Mouse (Mus musculus) MN1 (cell line): ENCODE measurements at regions not wholly inside any gene's neighbourhood (a gene's known extent, or its start where the extent isn't known, plus 50 kb on each side); places are given as distances from the start of the nearest gene placed in this dataset.

Source experiments
- DNase-seq: peaks from one replicate; pipeline ENCODE4 v3.0.0-alpha.2; 2016; ENCODE audit warnings: low spot score

DNA sequence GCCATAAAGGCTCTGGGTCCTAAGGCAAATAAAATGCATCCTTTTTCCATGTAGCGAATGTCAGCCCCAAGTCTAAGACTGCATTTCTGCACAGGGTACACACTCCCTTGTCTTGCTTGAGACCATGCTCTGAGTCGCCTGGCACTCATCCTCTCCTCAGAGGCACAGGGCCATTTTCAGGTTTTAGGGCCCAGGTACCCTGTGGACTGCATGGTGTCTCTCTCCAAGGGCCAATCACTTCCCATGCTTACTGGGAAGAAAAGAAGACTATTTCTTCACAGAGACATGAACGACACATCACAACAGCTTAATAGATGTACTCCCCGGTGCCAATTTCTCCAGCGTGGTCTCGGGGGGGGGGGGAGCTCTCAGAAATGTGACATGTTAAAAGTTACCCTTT lies 434.5 kb upstream of the Cdh4 start:
- no peak for DNase-seq

DNA sequence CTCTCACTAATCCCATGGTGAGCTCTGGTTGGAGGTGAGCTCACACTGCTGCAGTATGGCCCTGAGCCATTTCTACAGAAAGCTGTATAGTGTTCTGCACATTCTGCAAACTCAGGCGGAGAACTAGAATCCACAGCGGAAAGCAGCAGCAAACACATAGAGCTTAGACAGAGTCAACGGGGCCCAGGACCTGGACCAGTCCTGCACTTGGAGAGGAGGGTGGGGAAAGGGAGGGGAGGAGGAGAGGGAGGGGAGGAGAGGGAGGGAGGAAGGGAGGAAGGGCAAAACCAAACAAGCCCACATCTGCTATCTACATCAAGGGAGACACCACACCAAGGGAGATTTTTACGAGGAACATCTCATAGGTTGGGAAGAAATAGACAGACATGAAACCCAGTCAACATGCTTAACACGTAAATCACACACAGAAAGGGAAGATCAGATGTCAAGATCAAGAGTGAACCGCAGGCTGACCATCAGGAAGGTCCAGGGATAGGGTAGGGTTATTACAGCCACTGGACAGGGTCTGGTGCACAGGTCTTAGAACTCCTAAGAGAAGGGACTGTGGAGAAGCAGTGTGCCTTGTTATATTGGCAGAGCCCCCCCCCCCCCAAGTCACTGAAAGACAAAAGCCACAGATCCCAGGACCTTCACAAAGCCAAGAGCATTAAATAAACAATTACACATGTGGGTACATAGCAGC lies 428.2 kb upstream of the Cdh4 start:
- DNase-seq = no peak

DNA sequence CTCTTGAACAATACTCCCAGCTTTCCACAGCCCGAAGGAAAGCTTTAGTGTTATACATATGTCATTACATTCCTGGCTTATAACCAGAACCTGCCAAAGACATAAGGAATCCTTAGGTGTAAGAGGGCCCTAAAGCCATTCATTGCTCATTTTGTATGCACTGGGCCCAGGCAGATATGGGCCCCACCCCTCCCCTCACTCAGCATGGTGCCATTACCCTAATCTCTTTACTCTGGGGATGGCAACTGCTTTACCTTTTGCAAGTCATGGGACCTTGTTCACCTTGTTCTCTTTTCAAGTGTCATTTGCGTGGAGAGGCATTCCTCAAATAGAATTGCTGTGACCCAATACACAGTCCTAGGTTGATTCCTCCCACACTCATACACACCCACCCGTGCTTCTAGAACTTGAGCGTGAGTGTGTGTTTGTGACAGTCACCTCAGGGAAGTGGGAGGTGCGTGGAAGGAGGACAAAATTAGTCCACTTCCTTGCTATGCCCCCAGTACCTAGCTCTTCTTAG lies 419.5 kb upstream of the Cdh4 start:
- no peak for DNase-seq

DNA sequence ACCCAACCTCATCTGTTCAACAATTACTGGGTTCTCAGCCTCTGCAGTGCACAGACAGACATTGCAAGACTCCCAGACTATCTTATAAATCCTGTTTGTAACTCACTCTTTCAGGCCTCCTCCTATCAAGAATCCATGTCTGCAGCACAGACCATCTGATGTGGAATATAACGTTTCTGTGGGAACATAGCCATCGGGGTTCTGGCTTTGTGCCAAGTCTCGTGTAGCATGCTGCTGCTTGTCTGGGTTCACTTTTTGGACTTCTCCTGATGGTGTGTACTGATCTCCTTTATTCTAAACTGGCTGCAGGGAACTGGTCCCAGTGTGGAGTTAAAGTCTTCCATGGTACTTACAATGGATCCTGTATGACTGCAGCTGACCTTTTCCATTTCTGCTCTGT lies 418.0 kb upstream of the Cdh4 start:
- no peak for DNase-seq

DNA sequence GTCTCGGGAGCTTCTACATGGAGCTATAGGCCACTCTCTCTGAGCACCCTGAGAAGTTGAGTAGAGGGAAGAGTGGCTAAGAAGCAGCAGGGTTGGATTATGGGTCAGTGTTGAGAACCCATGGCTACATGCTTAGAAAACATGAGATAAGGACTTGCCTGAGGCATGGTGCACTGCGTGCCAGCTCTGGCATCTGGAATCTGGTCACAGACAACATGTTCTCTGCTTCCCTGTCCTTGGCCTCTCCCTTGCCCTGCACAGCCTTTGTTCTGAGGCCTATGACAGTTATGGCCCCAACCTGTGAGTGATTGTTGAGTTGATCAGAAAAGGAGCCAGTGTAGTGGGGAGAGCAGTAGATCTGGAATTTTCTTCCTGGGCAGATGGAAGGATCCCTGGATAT lies 409.1 kb upstream of the Cdh4 start:
- DNase-seq = no peak

DNA sequence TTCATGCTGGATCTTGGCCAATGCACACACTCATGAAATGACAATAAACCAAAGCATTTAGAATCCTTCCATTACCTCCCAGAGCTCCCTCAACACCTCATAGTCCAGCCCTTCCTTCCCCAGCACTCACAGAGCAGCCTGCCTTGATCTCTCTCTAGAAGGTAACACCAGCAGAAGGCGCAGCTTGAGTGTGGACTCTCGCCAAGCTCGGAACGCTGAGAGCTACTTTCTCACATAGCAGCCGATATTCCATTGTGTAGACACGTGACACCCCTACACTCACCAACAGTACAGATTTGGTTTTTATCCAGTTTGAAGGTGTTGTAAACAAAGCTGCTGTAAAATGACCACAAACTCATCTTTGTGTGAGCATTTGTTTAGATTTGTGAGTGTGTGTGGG lies 406.8 kb upstream of the Cdh4 start:
- DNase-seq = no peak

DNA sequence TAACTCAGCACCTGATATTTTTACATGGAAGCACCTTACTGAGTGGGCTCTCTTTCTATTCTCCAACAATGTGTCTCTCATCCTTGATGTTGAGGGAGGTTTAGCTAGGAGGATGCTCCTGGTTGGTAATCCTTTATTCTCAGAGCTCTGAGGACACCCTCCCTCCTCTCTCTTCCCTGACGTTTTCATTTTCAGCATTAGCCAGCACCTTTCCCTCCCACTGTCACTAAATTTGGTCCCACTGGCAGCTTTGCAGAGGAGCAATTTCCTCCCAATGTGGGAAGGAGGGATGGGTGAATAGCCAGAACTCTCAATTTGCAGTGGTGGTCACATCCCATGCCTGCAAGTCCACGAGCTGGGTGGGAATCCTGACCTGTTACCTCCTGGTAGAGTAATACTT lies 402.5 kb upstream of the Cdh4 start:
- DNase-seq = no peak

DNA sequence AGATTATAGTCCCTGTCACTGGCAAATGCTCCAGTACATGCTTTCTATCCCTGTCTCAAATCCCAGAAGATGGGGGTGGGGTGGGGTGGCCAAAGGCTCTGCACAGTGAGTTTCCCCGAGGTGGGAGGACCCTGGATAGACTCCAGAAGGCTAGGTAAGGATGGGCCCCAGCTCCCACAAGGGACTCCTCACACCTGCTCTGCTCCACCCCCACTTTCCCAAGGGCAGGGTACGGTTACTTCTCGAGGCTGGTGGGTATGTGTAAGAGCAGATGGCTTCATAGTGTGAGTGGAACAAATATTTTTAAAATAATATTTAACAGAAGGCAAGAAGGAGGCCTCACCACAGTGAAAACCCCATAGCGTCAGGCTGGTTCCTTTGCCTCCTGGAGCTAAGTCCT lies 398.6 kb upstream of the Cdh4 start:
- no peak for DNase-seq

DNA sequence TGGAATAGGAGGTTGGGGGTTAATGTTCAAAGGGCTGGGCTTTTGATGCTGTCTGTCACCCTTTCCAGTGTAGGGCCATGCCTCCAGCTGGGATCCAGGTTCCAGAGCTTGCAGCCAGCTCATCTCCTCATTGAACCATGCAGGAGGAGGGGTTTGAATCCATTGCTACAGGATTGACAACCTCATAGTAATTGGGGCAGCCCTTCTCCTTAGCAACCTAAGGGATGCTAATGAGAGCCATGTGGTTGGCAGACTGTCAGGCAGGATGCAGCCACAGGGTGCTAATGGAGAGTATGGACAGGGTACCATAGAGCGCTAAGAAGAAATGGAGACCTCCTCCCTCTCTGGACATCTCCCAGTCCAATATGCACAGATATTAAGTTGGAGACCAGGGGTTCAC lies 396.9 kb upstream of the Cdh4 start:
- DNase-seq = no peak

DNA sequence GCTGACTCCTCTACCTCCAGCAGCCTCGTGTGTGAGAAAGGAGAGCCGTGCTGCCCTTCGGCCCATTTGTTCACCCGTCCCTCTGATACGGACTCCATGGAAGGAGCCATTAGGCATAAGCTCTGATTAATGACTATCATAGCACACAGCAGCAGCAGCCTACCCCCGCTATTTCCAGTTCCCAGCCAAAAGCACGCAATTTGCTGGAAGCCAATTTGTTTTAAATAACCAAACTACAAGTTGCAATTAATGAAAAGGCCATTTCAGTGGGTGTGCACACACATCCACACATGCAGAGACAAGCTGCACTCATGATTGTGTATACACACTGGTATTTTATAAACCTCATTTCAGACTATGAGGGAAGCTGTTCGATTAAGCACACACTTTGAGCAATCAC lies 387.8 kb upstream of the Cdh4 start:
- DNase-seq = no peak

DNA sequence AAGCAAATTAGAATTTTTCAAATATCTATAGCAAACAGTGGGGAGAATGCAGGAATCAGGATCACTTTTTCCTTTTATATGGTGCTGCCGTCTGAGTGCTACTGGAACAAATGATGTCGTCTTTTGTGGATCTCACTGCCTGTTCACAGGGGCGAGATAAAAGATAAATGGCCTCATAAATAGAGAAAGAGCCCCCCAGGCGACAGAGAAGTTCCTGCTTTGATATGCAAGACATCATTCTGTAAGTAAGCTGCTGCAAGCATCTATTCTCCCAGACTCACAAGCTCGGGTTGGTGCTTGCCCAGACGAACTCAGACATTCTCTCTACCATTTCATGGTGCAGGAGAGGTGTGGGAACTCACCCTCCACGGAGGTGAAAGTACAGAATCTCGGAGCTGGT lies 377.6 kb upstream of the Cdh4 start:
- no peak for DNase-seq

DNA sequence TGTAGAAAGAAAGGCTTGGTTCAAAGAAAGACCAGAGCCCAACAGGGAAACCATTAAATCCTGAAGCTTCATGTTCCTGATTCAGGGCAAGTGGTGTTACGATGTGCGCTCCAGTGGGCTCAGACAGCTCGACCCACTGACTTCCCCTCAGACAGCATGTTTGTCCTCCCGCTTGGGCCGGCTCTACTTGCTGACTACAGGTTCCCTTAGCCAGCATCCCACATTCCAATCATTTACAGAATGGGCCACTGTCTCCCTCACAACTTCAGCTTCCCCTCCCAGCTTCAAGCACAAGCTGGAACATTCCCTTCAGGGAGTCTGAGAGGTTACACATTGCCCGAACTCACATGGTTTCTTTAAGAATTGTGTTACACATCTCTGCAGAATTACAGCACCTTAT lies 372.7 kb upstream of the Cdh4 start:
- DNase-seq = no peak

DNA sequence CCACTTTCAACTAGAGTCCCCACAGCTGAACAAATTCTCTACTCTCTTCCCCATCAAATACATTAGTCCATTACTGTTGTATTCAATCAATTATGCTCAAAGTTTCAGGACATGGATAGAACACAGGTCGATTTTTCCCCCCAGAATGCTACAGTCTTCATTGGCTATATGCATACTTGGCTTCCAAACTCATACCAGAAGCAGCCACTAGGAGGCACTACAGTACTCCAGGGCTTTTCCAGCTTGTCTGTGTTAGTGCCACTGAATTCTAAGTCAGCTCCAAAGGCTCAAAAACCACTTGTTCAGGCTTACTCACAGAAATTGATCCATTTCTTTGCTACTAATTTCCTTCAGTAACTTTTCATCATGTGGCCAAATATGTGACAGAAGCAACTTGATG lies 371.9 kb upstream of the Cdh4 start:
- no peak for DNase-seq

DNA sequence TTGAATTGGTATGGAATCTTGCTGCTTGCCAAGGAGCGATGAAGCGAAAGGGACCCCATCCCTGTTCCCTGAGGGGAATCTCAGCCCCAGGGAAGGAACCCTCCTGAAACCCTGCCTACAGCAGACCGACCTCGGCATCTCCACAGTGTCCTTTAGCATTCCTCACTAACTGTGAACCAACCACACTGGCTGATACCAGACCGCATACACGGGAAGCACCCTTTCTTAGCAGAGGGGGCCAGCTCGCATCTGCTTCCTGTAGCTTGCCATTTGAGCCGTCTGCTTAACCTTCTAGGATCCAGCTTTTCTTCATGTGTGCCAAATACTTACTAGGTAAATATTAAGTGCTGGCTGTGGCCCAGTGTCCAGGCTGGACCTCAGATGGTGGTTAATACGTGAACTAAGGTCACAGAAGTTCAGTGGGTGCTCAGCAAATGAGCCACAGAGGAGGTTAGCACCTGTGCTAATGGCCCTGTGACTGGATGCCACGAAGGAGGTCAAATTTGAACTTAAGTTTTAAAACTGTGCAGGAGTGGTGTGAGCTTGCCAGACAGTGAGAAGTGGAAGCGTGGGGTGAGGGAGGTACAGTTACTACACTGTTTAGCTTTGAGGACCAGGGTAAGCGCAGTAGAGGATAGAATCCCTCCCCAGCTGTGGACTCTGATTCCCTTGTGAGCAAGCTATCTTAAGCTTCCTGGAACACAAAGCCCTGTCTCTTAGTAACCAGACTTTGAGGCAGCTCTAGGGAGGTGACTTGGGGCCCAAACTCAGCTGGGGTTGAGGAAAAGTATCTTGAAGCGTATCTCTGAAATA lies 361.6 kb upstream of the Cdh4 start:
- no peak for DNase-seq

DNA sequence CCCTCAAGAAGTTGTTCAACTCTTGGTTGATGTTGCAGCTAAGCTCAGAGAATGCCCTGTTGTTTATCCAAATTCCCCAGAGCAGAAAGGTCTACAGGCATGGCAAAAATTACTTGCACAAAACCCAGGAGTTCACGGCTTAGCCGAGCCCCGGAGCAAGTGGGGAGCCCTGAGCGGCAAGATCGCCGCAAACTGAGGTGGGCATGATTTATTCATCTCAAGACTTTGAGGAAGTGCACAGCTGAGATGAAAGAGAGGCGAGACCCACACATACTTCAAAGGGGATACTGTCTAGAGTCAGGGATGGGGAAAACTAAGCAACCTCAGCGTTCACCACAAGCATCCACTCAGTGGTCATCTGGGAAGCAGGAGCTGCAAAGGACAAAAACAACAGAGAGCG lies 355.3 kb upstream of the Cdh4 start:
- DNase-seq = no peak

DNA sequence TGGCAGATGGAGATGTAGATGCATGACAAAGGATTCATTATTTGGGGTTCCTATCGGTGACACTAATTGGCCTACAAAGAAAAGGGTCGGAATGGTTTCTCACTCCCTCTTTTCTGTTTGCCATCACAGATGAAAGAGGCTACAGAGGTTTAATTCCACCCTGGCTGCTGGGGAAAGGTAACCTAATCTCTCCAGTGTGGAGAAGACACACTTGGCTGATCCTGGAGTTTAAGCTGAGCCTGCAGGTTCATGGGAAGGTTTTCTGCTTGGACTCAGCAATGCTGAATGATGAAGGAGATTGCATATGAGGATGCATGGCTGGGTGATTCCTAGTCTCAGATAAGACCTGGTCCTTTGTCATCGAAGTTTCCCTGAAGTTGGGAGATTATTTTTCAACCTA lies 350.8 kb upstream of the Cdh4 start:
- DNase-seq = no peak

DNA sequence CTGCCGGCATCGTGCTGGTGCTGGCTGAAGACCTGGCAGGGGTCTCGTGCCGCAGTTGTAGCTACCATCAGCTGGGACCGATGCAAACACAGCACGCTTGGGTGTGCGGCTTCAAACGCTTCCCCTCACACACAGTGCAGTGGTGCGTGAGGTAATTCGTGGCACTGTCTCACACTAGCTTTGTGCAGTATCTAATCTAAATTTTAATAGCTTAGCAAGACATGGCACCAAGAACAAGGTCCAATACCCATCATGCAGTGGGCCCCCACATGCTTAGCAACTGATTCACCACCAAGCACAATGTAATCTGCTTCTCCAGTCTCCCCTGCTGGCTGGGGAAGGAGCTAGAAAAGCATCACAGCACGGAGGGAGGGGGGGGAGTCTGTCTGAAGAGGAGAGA lies 348.2 kb upstream of the Cdh4 start:
- DNase-seq = no peak

DNA sequence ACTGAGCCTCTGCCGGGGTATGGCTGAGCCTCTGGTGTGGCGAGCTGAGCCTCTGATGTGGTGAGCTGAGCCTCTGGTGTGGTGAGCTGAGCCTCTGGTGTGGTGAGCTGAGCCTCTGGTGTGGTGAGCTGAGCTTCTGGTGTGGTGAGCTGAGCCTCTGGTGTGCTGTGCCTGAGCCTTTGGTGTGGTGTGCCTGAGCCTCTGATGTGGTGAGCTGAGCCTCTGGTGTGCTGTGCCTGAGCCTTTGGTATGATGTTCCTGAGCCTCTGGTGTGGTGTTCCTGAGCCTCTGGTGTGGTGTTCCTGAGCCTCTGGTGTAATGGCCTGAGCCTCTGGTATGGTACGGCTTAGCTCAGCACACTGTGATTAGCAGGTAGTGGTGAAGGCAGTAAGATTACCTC lies 346.2 kb upstream of the Cdh4 start:
- DNase-seq = no peak

DNA sequence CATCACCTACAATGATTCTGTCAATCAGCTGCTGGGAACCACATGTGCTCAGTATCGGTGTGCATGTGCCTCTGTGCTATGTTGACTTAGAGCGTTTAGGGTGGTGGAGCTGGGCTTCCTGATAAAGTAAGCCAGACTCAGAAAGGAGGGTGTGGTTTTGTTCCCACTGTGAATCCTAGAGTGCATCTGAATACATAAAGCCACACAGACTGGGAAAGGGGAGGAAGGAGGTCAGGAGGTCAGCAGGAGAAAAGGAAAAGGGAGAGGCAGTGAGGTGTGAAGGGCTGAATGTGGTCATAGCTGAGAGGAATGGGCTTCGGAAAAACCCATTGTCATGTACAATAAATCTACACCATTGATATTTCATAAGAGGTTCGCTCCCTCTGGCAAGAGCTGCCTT lies 345.4 kb upstream of the Cdh4 start:
- DNase-seq = no peak

DNA sequence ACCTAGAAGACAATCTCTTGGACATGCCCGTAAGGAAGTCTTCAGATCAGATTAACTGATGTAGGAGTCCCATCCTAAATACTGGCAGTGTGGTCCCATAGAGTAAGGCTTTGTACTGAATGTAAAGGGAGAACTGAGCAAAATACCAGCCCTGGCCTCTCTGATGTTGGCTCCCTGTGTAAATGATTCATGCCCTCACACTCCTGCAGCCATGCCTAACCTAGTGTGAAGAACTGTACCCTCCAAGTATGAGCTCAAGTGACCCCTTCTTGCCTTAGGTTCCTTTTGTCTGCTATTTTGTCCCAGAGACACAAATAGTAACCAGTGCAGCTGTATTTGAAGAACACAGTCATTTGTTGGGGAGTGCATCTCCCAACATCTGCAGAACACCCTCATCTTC lies 342.4 kb upstream of the Cdh4 start:
- DNase-seq = no peak

DNA sequence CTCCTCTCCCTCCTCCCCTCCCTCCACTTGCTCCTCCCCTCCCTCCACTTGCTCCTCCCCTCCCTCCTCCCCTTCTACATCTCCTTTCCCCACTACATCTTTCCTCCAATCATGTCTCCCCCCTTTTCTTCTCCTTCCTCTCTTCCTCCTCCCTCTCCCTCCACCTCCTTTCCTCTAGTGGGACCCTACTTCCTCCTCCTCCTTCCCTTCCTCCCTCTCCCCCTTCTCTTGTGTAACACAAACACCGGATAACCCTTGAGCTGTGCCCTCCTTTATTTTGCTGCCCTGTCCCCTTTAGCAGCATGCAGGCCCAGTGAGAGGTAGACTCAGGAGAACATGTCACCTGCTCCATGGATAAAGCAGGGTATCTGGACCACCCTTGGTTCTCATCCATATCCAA lies 339.1 kb upstream of the Cdh4 start:
- DNase-seq = no peak

DNA sequence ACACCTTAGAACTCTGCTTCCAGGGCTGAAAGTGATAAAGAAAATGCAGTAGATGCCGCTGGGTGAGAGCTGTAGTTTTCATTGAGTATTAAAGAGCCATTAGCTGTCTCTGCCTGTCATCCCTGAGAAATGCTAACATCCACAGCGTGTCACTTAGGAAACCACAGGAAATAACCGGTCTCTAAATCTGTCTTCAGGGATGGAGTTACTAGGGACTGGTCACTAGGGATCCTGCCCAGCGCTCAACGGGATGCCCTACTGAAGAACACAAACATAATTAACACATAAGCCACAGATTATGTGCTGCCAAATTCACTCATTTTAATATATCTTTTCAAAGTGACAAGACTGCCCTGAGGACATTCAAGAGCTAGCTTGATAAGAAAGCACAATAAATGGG lies 329.3 kb upstream of the Cdh4 start:
- DNase-seq = no peak

DNA sequence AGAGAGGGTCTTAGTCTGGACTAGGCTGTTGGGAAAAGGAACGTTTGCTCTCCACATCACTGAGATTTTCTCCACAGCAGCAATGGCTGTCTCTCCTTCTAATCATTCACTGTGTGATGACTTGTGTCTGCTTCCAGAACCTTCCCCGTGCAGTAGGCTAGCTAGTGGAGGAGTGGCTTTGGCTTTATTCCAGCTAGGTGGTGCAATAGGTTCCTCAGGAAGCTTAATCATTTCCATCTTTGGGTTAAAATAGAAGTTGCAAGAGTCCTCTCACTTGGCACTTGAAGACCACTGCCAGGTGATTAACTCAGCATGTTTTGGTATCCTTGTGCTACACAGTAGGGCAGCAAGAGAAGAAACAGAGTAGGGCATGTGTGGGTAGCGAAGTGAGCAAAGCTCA lies 314.2 kb upstream of the Cdh4 start:
- no peak for DNase-seq

DNA sequence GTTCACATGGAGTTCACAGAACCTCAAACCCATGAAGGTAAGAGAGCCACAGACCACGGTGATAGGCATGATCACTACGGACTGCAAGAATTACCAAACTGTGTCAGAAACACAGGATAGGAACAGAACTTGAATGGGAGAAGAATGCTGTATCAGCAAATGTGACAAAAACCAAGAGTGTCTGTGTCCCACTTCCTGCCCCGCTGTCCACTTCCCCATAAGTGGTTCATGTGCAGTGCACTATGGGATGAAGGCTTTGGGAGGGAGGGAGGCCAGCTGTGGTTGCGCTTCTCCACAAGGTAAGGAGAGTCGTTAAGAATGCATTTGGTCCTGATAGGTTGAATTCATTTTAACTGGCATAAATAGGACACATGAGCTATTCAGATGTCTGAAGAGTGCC lies 313.8 kb upstream of the Cdh4 start:
- DNase-seq = no peak
